Mouse (Mus musculus) hindbrain, embryonic 16.5 days (tissue): ENCODE results near the gene Pcsk7. TPM values are rescaled to one million over a fixed set of nuclear protein-coding genes. Genes with fewer than 3 reads are reported as not detected.

ENCODE experiments used
- ATAC-seq: fragments of 200-750 bp; cut with Nextera tagmentation; 2 replicates; pipeline ENCODE4 v1.8.0; 2017; ENCODE audit warnings: moderate TSS enrichment, moderate library complexity
- H3K27ac ChIP-seq: fragments of 300-500 bp; sonication (generic); 2 replicates; pipeline ENCODE4 v1.5.1; 2014; ENCODE audit warnings: low read depth, mild to moderate bottlenecking, control low read depth, low read length, moderate library complexity
- H3K27me3 ChIP-seq: fragments of 300-500 bp; sonication (generic); replicated peaks from 2 replicates; pipeline ENCODE4 v1.6.1; 2014; ENCODE audit warnings: low read length; ENCODE audit not compliant: control insufficient read depth, insufficient read depth
- H3K36me3 ChIP-seq: fragments of 300-500 bp; sonication (generic); 2 replicates; pipeline ENCODE4 v1.6.1; 2014; ENCODE audit warnings: mild to moderate bottlenecking, low read length, moderate library complexity, mixed read lengths; ENCODE audit not compliant: control insufficient read depth, insufficient read depth
- H3K4me1 ChIP-seq: fragments of 300-500 bp; sonication (generic); 2 replicates; pipeline ENCODE4 v1.6.1; 2014; ENCODE audit warnings: low read depth, low read length; ENCODE audit not compliant: control insufficient read depth, insufficient read depth
- H3K4me2 ChIP-seq: fragments of 300-500 bp; sonication (generic); 2 replicates; pipeline ENCODE4 v1.6.1; 2014; ENCODE audit warnings: mild to moderate bottlenecking, low read length, control low read depth, moderate library complexity
- H3K4me3 ChIP-seq: fragments of 300-500 bp; sonication (generic); 2 replicates; pipeline ENCODE4 v1.5.1; 2014; ENCODE audit warnings: mild to moderate bottlenecking, low read length, control low read depth, moderate library complexity
- H3K9ac ChIP-seq: fragments of 300-500 bp; sonication (generic); 2 replicates; pipeline ENCODE4 v1.6.1; 2014; ENCODE audit warnings: low read depth, mild to moderate bottlenecking, control low read depth, low read length, moderate library complexity
- H3K9me3 ChIP-seq: fragments of 300-500 bp; sonication (generic); 2 replicates; pipeline ENCODE4 v1.6.1; 2014; ENCODE audit warnings: mild to moderate bottlenecking, low read length, moderate library complexity; ENCODE audit not compliant: control insufficient read depth
- WGBS: fragments of 180-500 bp; shearing (Covaris S2); extraction: QIAGEN DNeasy Blood & Tissue Kit; methylation state at CpG from one replicate; pipeline ENCODE4 v1.1.7; 2014; 5-methylcytosine and 5-hydroxymethylcytosine counted together
- polyA plus RNA-seq: library from polyadenylated mRNA; unstranded; fragments of >200 nt; fragmentation: Nextera tagmentation; extraction: Ambion mirVana; gene quantifications from 2 replicates; pipeline ENCODE4 v1.2.1, GENCODE M21; 2015

Pcsk7 gene
- polyA plus RNA-seq, 1 experiment from 2014 or later, result 18.8 TPM

DNA sequence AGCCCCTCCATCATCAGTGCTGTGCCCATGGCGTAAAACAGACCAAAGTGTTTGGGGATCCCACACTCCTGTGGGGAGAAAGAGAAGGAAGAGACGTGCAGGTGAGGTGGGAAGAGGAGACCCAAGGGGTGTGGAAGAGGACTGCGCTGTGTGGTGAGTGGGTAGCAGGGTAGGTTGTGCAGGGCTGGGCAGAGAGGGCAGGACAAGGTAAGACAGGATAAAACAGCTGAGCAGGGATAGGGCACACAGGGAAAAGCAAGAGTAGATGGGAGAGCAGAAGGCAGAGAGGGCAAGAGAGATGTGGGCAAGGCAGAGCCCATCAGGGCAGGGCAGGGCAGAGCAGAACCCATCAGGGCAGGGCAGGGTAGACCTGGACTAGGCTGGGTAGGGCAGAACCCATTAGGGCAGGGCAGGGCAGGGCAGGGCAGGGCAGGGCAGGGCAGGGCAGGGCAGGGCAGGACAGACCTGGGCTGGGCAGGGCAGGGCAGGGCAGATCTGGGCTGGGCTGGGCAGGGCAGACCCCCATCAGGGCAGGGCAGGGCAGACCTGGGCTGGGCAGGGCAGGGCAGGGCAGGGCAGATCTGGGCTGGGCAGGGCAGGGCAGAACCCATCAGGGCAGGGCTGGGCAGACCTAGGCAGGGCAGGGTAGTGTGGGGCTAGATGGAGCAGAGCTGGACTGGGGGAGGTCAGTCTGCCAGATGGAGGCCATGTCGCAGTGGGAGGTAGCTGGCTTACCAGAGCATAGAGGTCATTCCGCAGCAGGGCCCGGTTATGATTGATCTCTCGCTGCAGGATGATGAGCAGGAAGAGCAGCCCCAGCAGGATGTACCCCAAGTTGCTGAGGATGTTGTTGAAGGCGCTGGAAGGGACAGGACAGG, 37.6 kb downstream of the Pcsk7 start:
- peak; percentile 27; the same call in 1 of the 2 replicates for ATAC-seq
- Histone ChIP-seq H3K27me3 (no peaks in the 10 kb centered on the region), H3K9me3 (no peaks in the 10 kb centered on the region), H3K4me3 (no peak overlapping the region), H3K27ac (no peak overlapping the region), H3K4me2 (no peak overlapping the region), H3K36me3 (peaks cover 46% of the 10 kb centered on the region), H3K4me1 (no peaks in the 10 kb centered on the region), H3K9ac (no peak overlapping the region)
- 93% methylated on average over 8 of the region's 8 CpGs for WGBS

DNA sequence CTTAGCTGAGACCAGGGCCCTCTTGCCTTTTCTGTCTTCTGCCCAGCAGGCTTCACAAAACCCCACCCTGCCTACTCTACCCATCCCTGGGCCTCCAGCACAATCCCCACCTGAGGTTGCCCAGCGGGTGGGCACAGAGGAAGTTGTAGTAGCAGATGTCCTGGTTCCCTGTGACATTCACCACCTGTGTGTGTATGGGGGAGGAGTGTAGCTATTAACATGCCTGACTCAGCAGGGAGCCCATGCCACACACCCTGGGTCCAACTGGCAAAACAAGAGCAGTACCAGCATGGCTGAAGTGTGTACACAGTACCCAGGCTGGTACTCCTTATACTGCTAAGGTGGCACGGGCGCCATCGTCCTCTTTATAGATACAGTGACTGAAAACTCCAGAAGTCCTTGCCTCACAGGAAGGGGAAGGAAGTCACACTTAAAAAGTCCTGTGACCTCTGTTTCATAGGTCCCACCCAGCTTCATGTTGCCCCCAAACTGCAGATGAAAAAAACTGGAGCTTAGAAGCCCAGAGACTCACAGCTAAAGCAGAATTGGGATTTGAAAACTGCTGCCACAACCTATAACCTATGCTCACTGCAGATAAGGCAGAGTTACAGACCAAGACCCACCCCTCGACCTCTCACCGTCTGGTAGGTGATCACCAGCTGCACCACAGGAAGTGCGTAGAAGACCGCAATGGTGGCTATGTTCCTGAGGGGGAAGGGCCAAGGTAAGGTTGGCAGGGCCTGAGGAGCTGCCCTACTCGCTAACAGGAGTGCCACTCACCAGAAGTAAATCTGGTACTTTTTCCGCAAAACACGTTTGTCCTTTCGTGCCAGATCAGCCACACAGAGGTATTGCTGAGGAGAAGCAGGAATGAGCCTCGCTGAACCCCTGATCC, 38.5 kb downstream of the Pcsk7 start:
- no peaks in the 10 kb centered on the region for H3K4me1 ChIP-seq
- peaks cover 50% of the 10 kb centered on the region for H3K36me3 ChIP-seq

GRCm38 (mm10) chr9:45945721-45946120, 39.4 kb downstream of the Pcsk7 start:
- Histone ChIP-seq H3K36me3 (peaks cover 58% of the 10 kb centered on the region), H3K4me2 (no peak overlapping the region), H3K4me1 (no peaks in the 10 kb centered on the region), H3K27ac (no peak overlapping the region), H3K9ac (no peak overlapping the region), H3K27me3 (no peaks in the 10 kb centered on the region), H3K4me3 (no peak overlapping the region), H3K9me3 (no peaks in the 10 kb centered on the region)
- 82% methylated on average over 13 of the region's 13 CpGs for WGBS
- no peak for ATAC-seq

More for the DNA sequence above, 38.5 kb downstream of the Pcsk7 start:
- Histone ChIP-seq H3K9me3 (no peaks in the 10 kb centered on the region), H3K9ac (no peak overlapping the region), H3K27me3 (no peaks in the 10 kb centered on the region), H3K4me3 (no peak overlapping the region), H3K27ac (no peak overlapping the region), H3K4me2 (no peak overlapping the region)
- WGBS, result 84% methylated on average over 13 of the region's 13 CpGs
- no peak for ATAC-seq

DNA sequence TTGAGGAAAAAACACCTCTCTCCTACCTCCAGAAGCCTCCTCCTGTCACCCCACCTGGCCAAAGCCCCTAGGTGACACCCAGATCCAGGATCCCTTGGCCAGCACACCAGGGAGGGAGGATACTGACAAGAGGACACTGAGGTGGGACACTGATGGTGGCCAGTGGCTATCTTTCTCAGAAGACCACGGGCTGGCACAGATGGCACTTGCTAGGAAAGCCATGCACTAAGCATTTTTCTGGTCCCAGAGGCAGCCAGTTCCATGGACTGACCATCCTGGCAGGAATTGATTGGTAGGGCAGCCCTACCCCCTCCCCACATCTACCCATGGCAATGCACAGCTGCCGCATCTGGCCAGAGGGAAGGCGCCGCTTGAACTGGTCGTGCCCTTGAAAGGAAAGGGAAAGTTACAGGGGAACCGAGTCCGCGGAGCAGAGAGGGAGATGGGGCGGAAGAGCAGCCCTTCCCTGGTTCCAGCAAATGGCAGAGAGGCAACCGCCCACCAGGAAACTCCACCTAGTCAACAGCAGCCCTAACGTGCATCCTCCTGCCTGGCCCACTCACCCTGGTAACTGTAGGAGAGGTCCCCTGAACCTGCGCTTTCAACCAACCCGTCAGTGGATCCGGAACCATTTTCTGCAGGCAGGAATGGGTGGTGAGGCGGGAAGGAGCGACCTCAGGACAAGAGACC, 40.0 kb downstream of the Pcsk7 start:
- no peaks in the 10 kb centered on the region for H3K9me3 ChIP-seq
- no peak overlapping the region for H3K4me2 ChIP-seq
- no peak overlapping the region for H3K4me3 ChIP-seq
- WGBS, result 88% methylated on average over 16 of the region's 16 CpGs
- no peaks in the 10 kb centered on the region for H3K27me3 ChIP-seq
- no peaks in the 10 kb centered on the region for H3K4me1 ChIP-seq
- no peak overlapping the region for H3K9ac ChIP-seq
- H3K36me3 ChIP-seq, result peaks cover 54% of the 10 kb centered on the region
- no peak overlapping the region for H3K27ac ChIP-seq
- ATAC-seq, result no peak

DNA sequence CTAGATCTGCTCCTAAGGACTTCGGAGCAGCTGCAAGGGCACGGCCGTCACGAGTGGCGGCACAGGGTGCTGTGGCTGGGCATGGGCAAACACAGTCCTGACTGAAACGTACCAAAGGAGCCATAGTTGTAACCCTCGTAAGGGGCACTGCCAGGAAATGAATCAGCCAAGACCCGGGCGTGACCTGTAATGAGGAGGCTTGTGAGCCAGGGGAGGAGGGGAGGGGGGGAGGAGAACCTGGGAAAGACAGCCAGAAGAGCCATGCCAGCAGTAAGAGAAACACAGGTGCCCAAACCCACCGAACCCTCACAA, 40.5 kb downstream of the Pcsk7 start:
- peaks cover 56% of the 10 kb centered on the region for H3K36me3 ChIP-seq
- H3K4me3 ChIP-seq, result no peak overlapping the region
- H3K27me3 ChIP-seq, result no peaks in the 10 kb centered on the region
- no peak overlapping the region for H3K4me2 ChIP-seq
- no peak for ATAC-seq
- H3K27ac ChIP-seq, result no peak overlapping the region
- H3K9me3 ChIP-seq, result no peaks in the 10 kb centered on the region
- H3K4me1 ChIP-seq, result no peaks in the 10 kb centered on the region
- no peak overlapping the region for H3K9ac ChIP-seq
- 87% methylated on average over 10 of the region's 10 CpGs for WGBS

GRCm38 (mm10) chr9:45952057-45952456, 45.8 kb downstream of the Pcsk7 start:
- WGBS, result 91% methylated on average over 4 of the region's 4 CpGs
- H3K36me3 ChIP-seq, result peaks cover 26% of the 10 kb centered on the region
- H3K9ac ChIP-seq, result no peak overlapping the region

DNA sequence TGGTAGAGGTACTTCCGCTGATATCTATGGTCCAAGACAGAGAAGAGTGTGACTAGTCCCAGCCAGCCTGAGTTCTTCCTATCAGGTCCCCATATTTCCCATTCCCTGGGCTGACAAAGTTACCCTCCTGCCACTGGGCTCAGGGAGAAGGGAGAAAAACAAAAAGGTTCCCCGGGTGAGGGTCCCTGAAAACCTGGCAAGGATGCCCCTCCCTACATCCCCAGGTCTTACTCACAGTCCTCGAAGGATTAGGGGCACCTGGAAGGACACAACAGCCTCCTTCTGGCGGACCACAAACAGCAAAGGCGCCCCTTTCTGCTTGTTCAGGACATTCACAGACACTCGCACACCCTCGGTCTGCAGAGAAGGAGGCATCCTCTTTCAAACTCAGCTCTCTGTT, 46.6 kb downstream of the Pcsk7 start:
- H3K9ac ChIP-seq, result 0 out of 2 replicates have a peak overlapping the region, but pooled peaks have one; percentile 91
- WGBS, result 87% methylated on average over 7 of the region's 7 CpGs
- H3K36me3 ChIP-seq, result peaks cover 22% of the 10 kb centered on the region
- no peaks in the 10 kb centered on the region for H3K9me3 ChIP-seq
- peaks cover 22% of the 10 kb centered on the region for H3K4me1 ChIP-seq
- H3K27me3 ChIP-seq, result no peaks in the 10 kb centered on the region
- no peak for ATAC-seq
- no peak overlapping the region for H3K27ac ChIP-seq
- no peak overlapping the region for H3K4me3 ChIP-seq
- H3K4me2 ChIP-seq, result peak overlapping the region; percentile 73; the same call in 1 of the 2 replicates

More at GRCm38 (mm10) chr9:45952057-45952456, 45.8 kb downstream of the Pcsk7 start:
- Histone ChIP-seq H3K4me1 (peaks cover 22% of the 10 kb centered on the region), H3K27me3 (no peaks in the 10 kb centered on the region), H3K27ac (no peak overlapping the region), H3K4me2 (no peak overlapping the region), H3K4me3 (no peak overlapping the region), H3K9me3 (no peaks in the 10 kb centered on the region)
- no peak for ATAC-seq

DNA sequence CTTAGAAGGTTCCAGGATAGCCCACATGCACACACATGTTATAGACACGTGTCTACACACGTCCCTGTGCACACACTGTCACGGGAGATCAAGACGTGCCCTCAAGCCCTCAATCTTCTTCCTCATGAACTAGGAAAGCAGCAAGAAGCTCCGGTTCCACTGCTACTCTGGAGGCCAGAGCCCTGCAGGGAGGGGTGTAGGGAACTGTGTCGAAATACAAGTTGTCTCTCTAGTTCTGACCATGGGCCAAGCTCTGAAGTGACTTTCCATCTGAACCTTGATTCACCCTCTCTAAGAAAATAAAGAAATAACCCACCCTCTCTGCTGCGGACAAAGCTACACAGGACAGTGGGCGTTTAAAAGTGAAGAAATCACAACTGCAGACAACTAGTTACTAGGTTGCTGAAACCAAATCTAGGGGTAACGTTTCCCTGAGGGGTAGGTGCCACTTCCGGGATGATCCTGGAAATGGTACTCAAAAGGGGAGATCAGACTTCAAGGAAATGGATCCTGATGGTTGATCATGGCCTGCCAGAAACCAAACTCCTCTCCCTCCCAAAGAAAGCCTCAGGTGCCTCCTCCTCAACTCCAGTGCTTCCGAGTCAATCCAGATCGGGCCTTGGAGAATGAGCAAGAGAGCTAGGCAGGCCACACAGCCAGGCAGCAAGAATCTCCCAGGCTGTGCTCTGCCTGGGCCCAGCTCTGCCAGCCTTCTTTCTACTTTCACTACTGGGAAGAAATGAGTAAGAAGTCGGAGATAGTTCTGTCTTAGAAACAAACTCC, 47.4 kb downstream of the Pcsk7 start:
- H3K27ac ChIP-seq, result peak overlapping the region; percentile 86
- no peak for ATAC-seq

More for the DNA sequence above, 47.4 kb downstream of the Pcsk7 start:
- peak overlapping the region; percentile 79 for H3K4me3 ChIP-seq
- peak overlapping the region; percentile 91 for H3K9ac ChIP-seq
- H3K4me1 ChIP-seq, result peaks cover 25% of the 10 kb centered on the region
- H3K9me3 ChIP-seq, result no peaks in the 10 kb centered on the region
- WGBS, result 62% methylated on average over 13 of the region's 13 CpGs
- peak overlapping the region; percentile 73 for H3K4me2 ChIP-seq
- no peaks in the 10 kb centered on the region for H3K27me3 ChIP-seq
- peaks cover 22% of the 10 kb centered on the region for H3K36me3 ChIP-seq
